Mouse (Mus musculus): ENCODE results near the gene Ddi2.
"Not testable (repeated sequence)": the region's sequence is repeated elsewhere in the genome, so short reads cannot be mapped to it uniquely, and the experiment has no call there.

DNA sequence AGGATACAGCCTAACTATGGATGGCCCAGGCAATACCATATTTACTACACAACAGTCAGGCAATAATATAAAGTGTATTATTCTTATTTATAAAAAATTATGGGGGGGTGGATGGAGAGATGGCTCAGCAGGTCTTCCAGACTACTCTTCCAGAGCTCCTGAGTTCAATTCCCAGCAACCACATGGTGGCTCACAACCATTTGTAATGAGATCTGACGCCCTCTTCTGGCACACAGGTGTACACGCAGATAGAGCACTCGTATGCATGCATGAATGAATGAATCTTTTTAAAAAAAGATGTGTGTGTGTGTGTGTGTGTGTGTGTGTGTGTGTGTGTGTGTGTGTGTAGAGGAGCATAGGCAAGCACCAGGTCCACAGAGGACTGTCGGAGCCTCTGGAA, 49.8 kb upstream of the Ddi2 start:
- peak; percentile 34 for TF ChIP-seq CTCF (conservative IDR thresholded peaks at IDR 0.05; ENCODE audit: low read length)
- TF ChIP-seq NANOG, POU5F1 (IDR thresholded peaks at IDR 0.05; ENCODE audit: borderline replicate concordance, low read length): not testable (repeated sequence)

Data from E14TG2a.4 (cell line).